Mouse (Mus musculus): Measurements from ENCODE around the gene Oxt. TPM values are rescaled to one million over a fixed set of nuclear protein-coding genes. Genes with fewer than 3 reads are reported as not detected.

Oxt gene
- not detected for total RNA-seq (2021)
- long read RNA-seq, experiment 1 = 0 reads
- long read RNA-seq, experiment 2 = 0 reads

DNA sequence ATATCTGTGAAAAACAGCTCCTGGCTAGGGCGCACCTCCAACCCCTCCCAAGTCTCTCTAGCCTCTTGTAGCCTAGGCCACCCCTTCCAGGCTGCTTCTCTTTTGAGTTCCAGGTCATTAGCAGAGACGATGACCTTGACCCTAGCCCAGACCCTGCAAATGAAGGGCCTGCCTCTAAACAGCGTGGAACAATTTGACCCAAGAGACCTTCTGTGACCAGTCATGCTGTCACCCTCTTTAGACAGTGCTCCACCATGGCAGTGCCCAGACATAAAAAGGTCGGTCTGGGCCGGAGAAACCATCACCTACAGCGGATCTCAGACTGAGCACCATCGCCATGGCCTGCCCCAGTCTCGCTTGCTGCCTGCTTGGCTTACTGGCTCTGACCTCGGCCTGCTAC is at the start of gene Oxt:
Gene Oxt (plus strand): TSS at position 301 of the 400 bp plus-strand sequence.
- Histone ChIP-seq H3K27ac (no peak within 1 kb of the TSS), H3K4me3 (peak within 1 kb of the TSS; percentile 34; the same call in 1 of the 2 replicates)
- TF ChIP-seq CTCF (conservative IDR thresholded peaks at IDR 0.05) = no peak
- no peak for DNase-seq (ENCODE audit: low spot score in 2 of 2)

DNA sequence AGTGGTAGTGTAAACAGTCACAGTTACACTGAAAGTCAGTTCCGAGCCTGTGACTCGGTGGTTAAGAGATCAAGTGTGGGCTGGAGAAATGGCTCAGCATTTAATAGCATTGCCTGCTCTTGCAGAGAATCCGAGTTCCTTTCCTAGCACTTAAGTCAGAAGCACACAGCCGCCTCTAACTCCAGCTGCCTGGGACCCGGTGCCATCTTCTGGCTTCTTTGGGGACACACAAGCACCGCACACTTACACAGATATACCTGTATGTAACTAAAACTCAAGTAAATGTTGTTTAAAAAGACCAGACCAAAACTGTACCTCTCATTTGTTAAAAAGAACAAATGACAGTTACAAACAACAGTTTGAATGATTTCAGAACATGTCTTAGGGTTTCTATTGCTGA is 47.5 kb upstream of the Oxt start:
- Histone ChIP-seq H3K4me3 (no peak overlapping the region), H3K27ac (no peak overlapping the region)
- peak; percentile 42 for TF ChIP-seq CTCF (conservative IDR thresholded peaks at IDR 0.05)
- DNase-seq (ENCODE audit: low spot score in 2 of 2) = no peak

DNA sequence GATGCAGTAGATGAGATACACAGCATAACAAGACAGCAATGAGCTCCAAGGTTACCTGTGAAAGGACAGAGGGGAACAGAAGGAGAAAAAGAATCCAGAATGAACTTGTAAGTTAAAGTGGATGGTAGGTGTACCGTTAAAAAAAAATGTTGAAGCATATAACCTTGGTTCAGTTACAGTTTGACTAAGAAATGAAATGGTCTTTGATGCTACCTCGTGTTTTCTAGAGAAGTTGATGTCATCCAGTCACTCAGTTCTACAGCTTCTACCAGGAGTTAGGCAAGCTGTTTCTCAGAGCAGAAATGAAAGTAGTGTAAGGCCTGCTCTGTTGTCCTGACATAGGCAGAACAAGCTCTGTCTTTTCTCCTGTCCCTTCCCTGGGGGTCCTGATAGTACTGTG is 46.7 kb upstream of the Oxt start:
- no peak for TF ChIP-seq CTCF (conservative IDR thresholded peaks at IDR 0.05)
- no peak overlapping the region for H3K4me3 ChIP-seq
- no peak overlapping the region for H3K27ac ChIP-seq
- DNase-seq (ENCODE audit: low spot score in 2 of 2) = no peak

DNA sequence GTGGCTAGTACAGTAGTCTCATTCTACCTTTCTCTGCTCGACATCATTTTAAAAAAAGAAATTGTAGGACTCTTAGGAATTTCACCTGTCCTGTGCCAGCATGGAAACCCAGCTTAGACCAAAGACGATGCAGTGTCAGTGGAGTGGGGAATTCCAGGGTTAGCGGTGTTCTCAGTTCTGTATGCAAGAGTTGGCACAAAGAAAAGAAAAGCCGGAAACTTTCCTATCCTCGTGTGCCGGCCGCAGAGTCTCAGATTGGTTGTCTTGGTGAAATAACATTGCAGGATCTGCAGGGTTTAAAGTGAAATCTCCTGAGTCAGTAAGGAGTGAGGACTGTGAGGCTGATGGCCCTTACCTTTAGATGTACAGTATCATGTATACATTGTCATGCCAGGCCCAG is 46.0 kb upstream of the Oxt start:
- no peak for DNase-seq (ENCODE audit: low spot score in 2 of 2)

DNA sequence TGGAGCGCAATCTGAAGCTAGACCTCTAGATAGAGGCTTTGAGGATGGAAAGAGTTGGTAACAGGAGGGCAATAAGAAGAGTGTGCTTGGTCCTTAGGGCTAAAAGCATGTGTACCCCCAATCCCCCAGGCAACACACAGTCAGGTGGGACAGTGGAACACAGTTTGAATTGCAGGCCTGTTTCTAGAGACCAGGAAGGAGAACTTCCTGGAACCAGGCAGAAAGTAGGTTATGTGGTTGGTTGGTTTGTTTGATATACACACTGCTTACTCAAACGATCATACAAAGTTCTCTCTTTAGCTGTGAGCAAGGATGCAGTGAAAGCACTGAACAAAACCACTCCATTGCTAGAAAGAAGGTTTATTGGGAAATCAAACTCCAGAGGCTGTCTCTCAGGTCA is 43.8 kb upstream of the Oxt start:
- TF ChIP-seq CTCF (conservative IDR thresholded peaks at IDR 0.05) = no peak
- no peak for DNase-seq (ENCODE audit: low spot score in 2 of 2)
- Histone ChIP-seq H3K4me3 (no peak overlapping the region), H3K27ac (no peak overlapping the region)

More for the DNA sequence above, 46.0 kb upstream of the Oxt start:
- Histone ChIP-seq H3K27ac (no peak overlapping the region), H3K4me3 (no peak overlapping the region)
- TF ChIP-seq CTCF (conservative IDR thresholded peaks at IDR 0.05) = no peak

DNA sequence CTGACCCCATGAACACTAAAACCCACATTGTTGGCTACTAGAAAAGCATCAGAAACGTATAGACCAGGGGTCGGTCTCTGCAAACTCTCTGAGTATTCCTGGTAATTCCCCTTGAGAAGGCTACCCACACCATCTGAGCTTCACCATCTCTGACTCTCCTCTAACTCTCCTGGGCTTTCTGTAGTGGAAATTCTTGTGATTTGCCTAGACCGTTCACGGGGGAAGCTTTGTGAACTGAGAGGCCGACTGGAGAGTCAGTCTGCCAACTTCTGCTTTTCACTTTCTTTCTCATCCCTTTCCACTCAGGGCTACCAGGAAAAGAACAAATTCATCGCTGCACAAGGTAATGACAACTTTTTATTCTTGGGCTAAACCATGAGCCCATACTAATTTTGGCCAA is 41.0 kb upstream of the Oxt start:
- Histone ChIP-seq H3K27ac (no peak overlapping the region), H3K4me3 (no peak overlapping the region)
- TF ChIP-seq CTCF (conservative IDR thresholded peaks at IDR 0.05) = no peak
- DNase-seq (ENCODE audit: low spot score in 2 of 2) = no peak

DNA sequence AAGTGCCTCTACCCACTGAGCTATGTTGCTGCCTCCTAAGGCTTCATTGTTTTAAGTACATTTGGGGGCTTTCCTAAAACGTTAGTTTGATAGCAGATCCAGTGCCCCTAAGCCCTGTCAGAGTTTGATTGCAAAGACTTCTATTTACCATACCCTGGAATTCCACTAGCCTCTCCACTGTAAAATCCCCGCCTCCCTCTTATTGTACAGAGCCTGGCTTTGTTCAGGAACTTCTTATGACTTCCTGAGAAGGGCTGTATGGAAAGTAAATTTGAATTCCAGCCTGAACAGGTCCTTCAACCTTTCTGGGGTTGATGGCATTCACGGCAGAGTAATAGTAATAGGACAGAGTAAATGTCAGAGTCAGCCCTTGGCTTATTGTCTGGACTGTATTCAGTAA is 39.1 kb upstream of the Oxt start:
- DNase-seq (ENCODE audit: low spot score in 2 of 2) = no peak
- no peak overlapping the region for H3K27ac ChIP-seq
- no peak for TF ChIP-seq CTCF (conservative IDR thresholded peaks at IDR 0.05)
- no peak overlapping the region for H3K4me3 ChIP-seq

DNA sequence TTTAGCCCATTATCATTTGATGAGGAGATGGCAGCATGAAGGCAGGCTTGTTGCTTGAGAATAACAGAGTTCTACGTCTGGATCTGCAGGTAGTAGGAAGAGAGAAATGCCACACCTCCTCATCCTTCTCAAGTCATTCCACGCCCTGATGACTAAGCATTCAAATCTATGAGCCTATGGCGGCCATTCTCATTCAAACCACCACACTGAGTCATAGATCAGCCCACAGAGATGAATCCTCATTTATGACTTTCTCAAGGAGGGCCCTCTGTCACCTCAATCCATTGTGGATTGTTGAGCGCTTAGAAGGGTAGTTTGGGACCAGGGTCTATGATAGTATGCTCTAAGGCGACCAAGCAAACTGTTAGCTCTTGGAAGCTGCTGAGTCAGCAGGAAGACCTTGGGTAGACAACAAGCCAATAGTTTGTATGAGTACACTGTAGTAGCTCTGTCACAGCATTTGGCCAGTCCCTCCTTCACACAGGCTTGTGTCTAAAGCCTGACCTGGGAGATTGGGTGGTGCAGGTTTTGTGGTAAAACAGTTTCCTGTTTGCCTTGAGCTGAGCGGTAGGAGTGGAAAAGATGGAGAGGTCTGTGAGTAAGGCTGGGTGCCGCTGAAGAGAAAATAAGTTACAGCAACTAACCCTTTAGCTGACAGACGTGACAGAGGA is 37.0 kb upstream of the Oxt start:
- Histone ChIP-seq H3K27ac (no peak overlapping the region), H3K4me3 (no peak overlapping the region)
- no peak for TF ChIP-seq CTCF (conservative IDR thresholded peaks at IDR 0.05)
- no peak for DNase-seq (ENCODE audit: low spot score in 2 of 2)

DNA sequence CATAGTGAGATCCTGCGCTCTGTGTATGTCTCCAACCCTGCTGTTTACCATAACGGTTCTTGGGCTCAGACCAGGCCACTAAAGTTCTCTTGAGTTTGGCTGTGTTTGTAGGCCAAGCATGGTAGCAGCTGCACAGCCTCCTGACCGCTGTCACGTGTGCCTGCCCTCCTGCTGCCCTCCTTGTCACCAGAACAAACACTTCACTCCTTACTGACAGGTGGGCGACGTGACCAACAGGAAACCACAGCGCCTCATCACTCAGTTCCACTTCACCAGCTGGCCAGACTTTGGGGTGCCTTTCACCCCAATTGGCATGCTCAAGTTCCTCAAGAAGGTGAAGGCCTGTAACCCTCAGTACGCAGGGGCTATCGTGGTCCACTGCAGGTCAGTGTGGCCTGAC is 35.7 kb upstream of the Oxt start:
- H3K4me3 ChIP-seq = no peak overlapping the region
- no peak for TF ChIP-seq CTCF (conservative IDR thresholded peaks at IDR 0.05)
- DNase-seq (ENCODE audit: low spot score in 2 of 2) = no peak
- no peak overlapping the region for H3K27ac ChIP-seq

DNA sequence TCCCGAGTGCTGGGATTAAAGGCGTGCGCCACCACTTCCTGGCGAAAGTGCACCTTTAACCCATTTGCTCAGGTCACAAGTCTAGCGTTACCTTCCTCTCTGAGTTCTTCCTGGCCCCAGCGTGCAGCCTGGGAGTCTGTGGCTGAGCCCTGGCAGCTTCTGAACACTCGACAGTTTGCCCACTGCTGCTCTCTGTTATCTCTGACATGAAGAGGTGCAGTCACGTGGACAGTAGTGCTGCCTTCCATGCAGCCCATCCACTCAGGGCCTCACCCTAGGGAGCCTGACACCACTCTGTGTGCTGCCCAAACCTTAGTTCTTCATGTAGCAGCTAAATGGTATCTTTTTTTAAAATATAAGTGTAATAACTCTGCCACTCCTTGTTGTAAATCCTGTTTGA is 29.0 kb upstream of the Oxt start:
- no peak overlapping the region for H3K4me3 ChIP-seq
- no peak overlapping the region for H3K27ac ChIP-seq
- no peak for DNase-seq (ENCODE audit: low spot score in 2 of 2)
- no peak for TF ChIP-seq CTCF (conservative IDR thresholded peaks at IDR 0.05)

DNA sequence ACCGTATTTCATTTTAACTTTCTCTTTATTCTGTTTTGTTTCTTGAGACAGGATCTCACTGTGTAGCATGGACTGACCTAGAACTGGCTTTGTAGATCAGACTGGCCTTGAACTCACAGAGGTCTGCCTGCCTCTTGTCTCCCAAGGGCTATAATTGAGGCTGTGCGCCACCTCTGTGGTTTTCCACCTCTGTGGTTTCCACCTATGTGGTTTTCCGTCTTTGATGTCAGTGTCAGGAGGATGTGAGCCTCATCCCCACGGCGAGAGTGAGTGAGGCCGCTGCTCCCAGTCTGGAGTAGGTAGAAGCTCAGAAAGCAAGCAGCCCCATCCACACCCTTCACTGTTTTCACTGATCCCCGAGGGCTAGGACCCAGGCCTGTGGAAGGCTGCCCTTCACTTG is 21.1 kb upstream of the Oxt start:
- Histone ChIP-seq H3K4me3 (no peak overlapping the region), H3K27ac (no peak overlapping the region)
- DNase-seq (ENCODE audit: low spot score in 2 of 2) = no peak
- no peak for TF ChIP-seq CTCF (conservative IDR thresholded peaks at IDR 0.05)

DNA sequence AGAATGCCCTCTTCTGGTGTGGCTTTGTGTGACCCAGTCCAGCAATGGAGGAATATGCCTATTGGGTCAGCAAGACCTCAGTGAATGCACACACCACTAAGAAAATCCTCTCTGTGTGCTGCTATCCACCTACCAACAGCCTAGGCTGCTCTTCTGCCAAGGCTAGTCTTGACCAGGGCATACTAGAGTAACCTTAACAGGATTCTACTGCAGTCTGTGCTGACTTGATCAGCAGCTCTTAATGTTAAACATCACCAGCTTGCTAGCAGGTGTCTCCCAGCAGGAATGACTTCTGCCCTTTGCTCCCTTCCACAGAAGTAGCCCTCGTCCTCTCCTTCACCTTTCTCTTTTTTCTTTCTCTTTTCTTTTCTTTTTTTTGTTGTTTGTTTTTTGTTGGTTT is 19.7 kb upstream of the Oxt start:
- no peak overlapping the region for H3K27ac ChIP-seq
- no peak for DNase-seq (ENCODE audit: low spot score in 2 of 2)
- TF ChIP-seq CTCF (conservative IDR thresholded peaks at IDR 0.05) = no peak
- no peak overlapping the region for H3K4me3 ChIP-seq

DNA sequence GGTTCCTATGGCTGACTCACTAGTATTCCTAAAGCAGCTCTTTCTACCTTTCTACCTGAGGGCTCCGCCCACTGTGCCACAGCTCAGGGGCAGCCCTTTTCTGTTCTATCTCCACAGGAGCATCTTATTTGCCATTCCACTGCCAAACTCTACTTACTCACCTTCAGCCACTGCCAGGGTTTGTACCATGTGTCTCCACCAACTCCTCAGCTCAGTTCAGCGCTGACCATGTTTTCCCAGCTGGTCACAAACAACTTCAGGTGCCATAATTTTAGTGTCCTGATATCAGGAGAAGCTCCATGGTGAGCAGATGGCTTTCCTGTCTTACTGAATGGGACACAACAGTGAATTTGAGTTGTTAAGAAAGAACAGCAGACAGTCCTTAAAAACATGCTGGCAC is 18.5 kb upstream of the Oxt start:
- Histone ChIP-seq H3K27ac (no peak overlapping the region), H3K4me3 (no peak overlapping the region)
- DNase-seq (ENCODE audit: low spot score in 2 of 2) = no peak
- no peak for TF ChIP-seq CTCF (conservative IDR thresholded peaks at IDR 0.05)

DNA sequence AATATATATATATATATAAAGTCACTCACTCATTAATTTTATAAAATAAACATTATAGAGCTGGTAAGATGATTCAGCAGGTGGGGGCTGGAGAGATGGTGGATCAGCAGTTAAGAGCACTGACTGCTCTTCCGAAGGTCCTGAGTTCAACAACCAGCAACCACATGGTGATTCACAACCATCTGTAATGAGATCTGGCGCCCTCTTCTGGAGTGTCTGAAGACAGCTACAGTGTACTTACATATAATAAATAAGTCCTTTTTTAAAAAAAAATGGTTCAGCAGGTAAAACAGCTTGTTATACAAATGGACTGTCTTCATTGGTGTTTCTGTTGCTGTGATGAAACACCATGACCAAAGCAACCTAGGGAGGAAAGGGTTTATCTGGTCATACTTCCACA is 18.0 kb upstream of the Oxt start:
- DNase-seq (ENCODE audit: low spot score in 2 of 2) = no peak
- H3K4me3 ChIP-seq = no peak overlapping the region
- TF ChIP-seq CTCF (conservative IDR thresholded peaks at IDR 0.05) = peak; percentile 58

More for the DNA sequence above, 18.0 kb upstream of the Oxt start:
- H3K27ac ChIP-seq = no peak overlapping the region
